Mouse (Mus musculus) CD8-positive naive resting alpha-beta T cell, adult 2 months (primary cell): ENCODE results near the gene Afap1l2.

Experiments used
- DNase-seq, 2 experiments: peaks; one replicate each; pipeline ENCODE4 v3.0.0; 2022; ENCODE audit warnings: low read depth in 2 of 2, low spot score in 2 of 2

Gene Afap1l2

GRCm38 (mm10) chr19:56976962-56977948 is 30.8 kb downstream of the Afap1l2 start:
- DNase-seq, result no peak

GRCm38 (mm10) chr19:56976515-56976914 is 31.5 kb downstream of the Afap1l2 start:
- no peak for DNase-seq

- DNase-seq, result no peak
Measured at GRCm38 (mm10) chr19:56975502-56975901, 32.5 kb downstream of the Afap1l2 start.

GRCm38 (mm10) chr19:56974159-56974558 is 33.9 kb downstream of the Afap1l2 start:
- no peak for DNase-seq

DNA sequence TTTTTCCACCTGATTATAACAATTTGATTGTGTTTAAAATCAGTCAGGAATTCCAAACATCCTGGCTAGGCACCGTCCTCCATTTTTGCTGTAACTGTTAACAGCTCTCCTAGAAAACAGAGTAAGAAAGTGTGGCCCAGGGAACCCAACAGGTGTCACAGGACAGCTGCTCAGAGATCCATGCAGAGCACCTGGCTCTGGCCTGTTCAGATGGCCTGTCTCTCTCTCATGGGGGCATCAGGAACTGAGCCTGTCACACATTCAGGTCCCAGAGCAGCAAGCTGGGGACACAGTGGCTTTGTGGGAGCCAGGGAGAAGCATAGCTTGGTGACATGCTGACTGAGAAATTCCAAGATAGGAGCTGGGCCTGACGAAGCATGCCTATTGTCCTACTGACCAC is 35.3 kb downstream of the Afap1l2 start:
- no peak for DNase-seq

GRCm38 (mm10) chr19:56971347-56971746 is 36.7 kb downstream of the Afap1l2 start:
- no peak for DNase-seq

DNA sequence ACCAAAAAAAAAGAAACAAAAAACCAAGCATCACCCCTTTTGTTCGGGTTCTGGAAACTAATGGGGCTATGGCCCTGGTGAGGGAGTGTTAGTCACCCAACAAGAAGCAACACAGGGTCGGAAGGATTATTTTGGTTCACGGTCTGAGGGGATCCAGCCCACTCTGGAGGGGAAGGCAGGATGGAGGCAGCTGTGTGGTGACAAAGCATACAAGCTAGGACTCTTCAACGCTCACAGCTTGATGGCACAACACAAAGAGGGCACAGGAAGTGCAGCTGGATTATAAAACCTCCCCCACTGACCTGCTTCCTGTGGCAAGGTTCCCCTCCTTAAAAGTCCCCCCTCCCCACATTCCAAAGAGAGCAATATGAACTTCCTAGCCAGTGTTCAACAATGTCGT is 44.2 kb downstream of the Afap1l2 start:
- DNase-seq, result no peak

- DNase-seq, result no peak
Measured at GRCm38 (mm10) chr19:56959601-56960000, 48.4 kb downstream of the Afap1l2 start.

- DNase-seq, result no peak
Measured at GRCm38 (mm10) chr19:56959057-56959456, 49.0 kb downstream of the Afap1l2 start.

- no peak for DNase-seq
Measured at GRCm38 (mm10) chr19:56958582-56959021, 49.4 kb downstream of the Afap1l2 start.

- DNase-seq, result no peak
Measured at GRCm38 (mm10) chr19:56958011-56958410, 50.0 kb downstream of the Afap1l2 start.

GRCm38 (mm10) chr19:56955568-56956513 is 52.2 kb downstream of the Afap1l2 start:
- DNase-seq, result no peak

DNA sequence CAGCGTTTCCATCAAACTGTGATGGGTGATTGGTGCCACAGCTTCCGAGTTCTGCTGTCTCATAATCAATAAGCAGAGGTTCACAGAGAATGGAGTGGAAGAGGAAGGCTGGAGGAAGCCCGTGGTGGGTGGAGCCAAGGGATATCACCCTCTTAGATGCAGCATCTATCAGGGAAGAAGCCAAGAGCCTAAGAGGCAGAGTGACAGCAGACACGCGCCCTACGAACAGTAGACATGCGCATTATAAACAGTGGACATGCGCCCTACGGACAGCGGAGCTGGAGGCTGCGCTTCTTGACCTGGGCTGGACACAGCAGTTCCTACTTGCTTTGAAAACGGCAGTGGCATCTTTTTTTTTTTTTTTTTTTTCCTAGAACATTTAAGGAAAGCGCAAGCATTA is 53.2 kb downstream of the Afap1l2 start:
- DNase-seq, result no peak

DNA sequence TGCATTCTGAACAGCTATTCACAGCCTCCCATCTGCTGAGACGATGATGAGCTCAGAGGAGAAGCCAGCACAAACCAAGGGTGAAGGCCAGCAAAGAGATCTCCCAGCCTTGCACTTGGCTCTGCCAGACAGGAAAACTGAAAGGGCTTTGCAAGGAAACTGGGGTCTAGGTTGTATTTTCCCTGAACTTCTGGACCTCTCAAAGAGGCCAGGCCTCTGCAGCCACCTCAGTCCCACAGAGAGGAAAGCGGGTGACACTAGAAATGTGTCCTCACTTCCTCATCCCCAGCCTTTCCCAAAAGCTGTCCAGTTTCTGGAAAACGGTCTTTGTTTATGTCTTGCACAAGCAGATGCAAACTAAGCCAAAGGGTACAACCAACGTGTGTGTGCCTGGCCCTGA is 54.2 kb downstream of the Afap1l2 start:
- no peak for DNase-seq

GRCm38 (mm10) chr19:56950818-56951217 is 57.2 kb downstream of the Afap1l2 start:
- no peak for DNase-seq

GRCm38 (mm10) chr19:56949868-56950267 is 58.2 kb downstream of the Afap1l2 start:
- DNase-seq, result no peak

- DNase-seq, result no peak
Measured at GRCm38 (mm10) chr19:56947971-56948610, 59.9 kb downstream of the Afap1l2 start.

DNA sequence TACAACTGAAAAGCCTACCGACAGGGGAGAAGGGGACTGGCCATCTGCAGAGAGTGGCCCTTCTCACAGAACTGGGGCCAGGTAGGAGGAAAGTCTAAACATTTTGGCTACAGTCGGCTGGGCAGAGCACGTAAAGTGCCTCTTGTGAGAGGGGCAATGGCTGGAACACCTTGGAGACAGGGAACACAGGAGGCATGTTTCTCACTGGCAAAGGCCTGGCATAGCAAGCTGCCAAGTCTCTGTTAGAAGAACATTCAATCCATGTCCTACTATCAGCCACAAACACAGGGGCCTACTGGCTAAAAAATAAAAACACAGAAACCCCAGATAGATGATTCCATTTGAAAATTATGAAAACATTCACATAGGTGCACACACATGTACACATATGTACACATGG is 61.3 kb downstream of the Afap1l2 start:
- DNase-seq, result no peak

DNA sequence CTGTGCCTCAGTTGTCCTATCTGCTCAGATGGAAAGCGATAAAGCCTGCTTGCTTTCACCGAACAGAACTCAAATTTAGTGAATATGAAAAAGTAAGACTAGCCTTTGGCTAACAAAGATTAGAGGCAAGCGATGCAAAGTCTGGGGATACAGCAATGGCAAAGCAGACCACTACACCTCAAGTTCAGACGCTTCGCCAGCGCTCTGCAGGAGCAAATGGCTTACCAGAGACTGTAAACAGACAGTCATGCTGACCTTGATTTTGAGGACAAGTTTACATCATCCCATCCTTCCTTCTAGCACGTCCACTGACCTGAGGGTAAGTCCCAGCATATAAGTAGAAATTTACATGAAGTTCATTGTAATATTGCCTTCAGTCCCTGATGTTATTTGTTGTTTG is 61.8 kb downstream of the Afap1l2 start:
- no peak for DNase-seq

GRCm38 (mm10) chr19:56945621-56946020 is 62.4 kb downstream of the Afap1l2 start:
- no peak for DNase-seq

- DNase-seq, result no peak
Measured at GRCm38 (mm10) chr19:56944826-56945225, 63.2 kb downstream of the Afap1l2 start.
